Mouse (Mus musculus) thymus, adult 2 months (tissue): Measurements from ENCODE around the gene Padi6.

Source experiments
- CTCF ChIP-seq: fragments of 200-500 bp; IDR thresholded peaks from 2 replicates; pipeline ENCODE4 v1.5.1; 2012; ENCODE audit warnings: mild to moderate bottlenecking, control low read depth, low read length, moderate library complexity, borderline replicate concordance; ENCODE audit not compliant: control insufficient read depth, poor library complexity, insufficient read depth; ENCODE audit errors: extremely low read depth
- POLR2A ChIP-seq: fragments of 200-500 bp; IDR thresholded peaks from 2 replicates; pipeline ENCODE4 v1.6.1; 2012; ENCODE audit warnings: mild to moderate bottlenecking, low read length, control low read depth, moderate library complexity; ENCODE audit not compliant: control insufficient read depth, poor library complexity, insufficient read depth; ENCODE audit errors: extremely low read depth

DNA sequence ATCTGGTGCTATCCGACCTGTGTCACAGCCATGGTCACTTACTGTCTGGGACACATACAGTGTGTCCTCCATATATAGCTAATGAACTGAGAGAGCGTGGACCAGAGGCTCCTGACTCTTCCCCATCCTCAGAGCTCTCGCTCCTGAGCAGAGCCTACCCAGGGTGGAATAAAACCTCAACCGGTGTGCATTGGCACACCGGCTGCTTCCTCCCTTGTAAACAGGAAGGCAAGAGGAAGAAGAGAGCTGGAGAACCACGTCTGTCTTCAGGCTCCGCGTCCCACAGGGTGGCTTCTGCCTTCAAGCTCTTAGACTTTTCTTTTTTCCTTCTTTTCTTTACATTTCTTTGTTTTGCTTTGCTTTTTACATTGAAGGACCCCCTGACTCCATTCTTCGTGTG, 40.4 kb upstream of the Padi6 start:
- TF ChIP-seq CTCF (no peak), POLR2A (no peak)
